In genomic region chr6:127531412-127532205, GRCm38 (mm10) we compare ENCODE assay signal across 11 mouse cellular contexts.
"Had no signal": no experiment of that assay in that cellular context is flagged by ENCODE, and none has a peak within 500 bp of the region (broad histone marks: within the 10 kb centered on the region; RNA-seq: fewer than 3 reads in every experiment).

No protein-coding gene starts in this region.

- H3K27ac ChIP-seq: kidney, embryonic 15.5 days; limb, embryonic 15.5 days; liver, embryonic 13.5 days; midbrain, embryonic 13.5 days; stomach, postnatal 0 days had no signal

- H3K4me1 ChIP-seq: kidney, embryonic 15.5 days; limb, embryonic 15.5 days; midbrain, embryonic 13.5 days had no signal

- H3K9ac ChIP-seq: kidney, embryonic 15.5 days; limb, embryonic 15.5 days; liver, embryonic 13.5 days; liver, postnatal 0 days; midbrain, embryonic 13.5 days had no signal

- H3K4me3 ChIP-seq: kidney, embryonic 15.5 days; limb, embryonic 15.5 days; liver, embryonic 13.5 days; midbrain, embryonic 13.5 days had no signal

- DNase-seq: kidney, adult 11 months; kidney, postnatal 14 days; liver, embryonic 13.5 days; liver, postnatal 0 days; right cerebral cortex, postnatal 25 days; thymus, adult 2 months; thymus, postnatal 25 days had no signal

- H3K27me3 ChIP-seq: kidney, embryonic 15.5 days; limb, embryonic 15.5 days; liver, embryonic 13.5 days had no signal

- H3K4me2 ChIP-seq: kidney, embryonic 15.5 days; limb, embryonic 15.5 days; liver, embryonic 13.5 days; midbrain, embryonic 13.5 days had no signal

- ATAC-seq: liver, postnatal 0 days; midbrain, embryonic 13.5 days had no signal

- H3K36me3 ChIP-seq: kidney, embryonic 15.5 days; limb, embryonic 15.5 days; liver, embryonic 13.5 days; midbrain, embryonic 13.5 days had no signal

- H3K9me3 ChIP-seq: kidney, embryonic 15.5 days; limb, embryonic 15.5 days; liver, embryonic 13.5 days; midbrain, embryonic 13.5 days had no signal
